Mouse (Mus musculus): ENCODE measurements around the gene Hras. TPM values are rescaled to one million over a fixed set of nuclear protein-coding genes. Genes with fewer than 3 reads are reported as not detected.
A peak's percentile ranks its signal among the peaks of the same experiment; 100 is the strongest.

The Hras gene
- polyA plus RNA-seq, 1 experiment from 2014 or later = 93.4 TPM

DNA sequence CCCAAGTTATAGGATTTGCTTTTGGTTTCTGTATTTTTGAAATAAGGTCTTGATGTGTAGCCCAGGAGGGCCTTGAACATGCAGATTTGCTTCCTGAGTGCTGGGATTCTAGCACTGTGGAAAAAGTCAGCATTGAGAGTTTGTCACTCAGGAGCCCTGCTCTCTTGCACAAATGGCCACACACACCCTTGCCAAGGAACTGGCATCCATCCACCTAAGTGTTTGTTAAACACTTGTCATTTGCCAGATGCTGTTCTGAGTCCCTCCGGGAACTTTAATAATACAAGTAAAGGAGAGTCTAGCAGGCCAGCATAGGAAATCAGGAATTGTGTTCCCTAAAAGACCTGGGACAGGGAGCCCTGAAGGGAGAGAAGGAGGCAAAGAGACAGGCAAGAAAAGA, 24.5 kb downstream of the Hras start:
- no peak for ATAC-seq (ENCODE audit: low FRiP score, low read depth)
- no peaks in the 10 kb centered on the region for H3K9me3 ChIP-seq
- H3K27ac ChIP-seq (replicated peaks) = no peak overlapping the region
- H3K27me3 ChIP-seq = no peaks in the 10 kb centered on the region
- no peak overlapping the region for H3K4me2 ChIP-seq (replicated peaks)
- no peak overlapping the region for H3K9ac ChIP-seq (replicated peaks)
- WGBS = 92% methylated on average over 1 of the region's 1 CpGs
- H3K4me1 ChIP-seq = peaks cover 22% of the 10 kb centered on the region
- no peak overlapping the region for H3K4me3 ChIP-seq
- H3K36me3 ChIP-seq = 0 out of 2 replicates have a peak, but pooled peaks cover 3% of the 10 kb centered on the region

DNA sequence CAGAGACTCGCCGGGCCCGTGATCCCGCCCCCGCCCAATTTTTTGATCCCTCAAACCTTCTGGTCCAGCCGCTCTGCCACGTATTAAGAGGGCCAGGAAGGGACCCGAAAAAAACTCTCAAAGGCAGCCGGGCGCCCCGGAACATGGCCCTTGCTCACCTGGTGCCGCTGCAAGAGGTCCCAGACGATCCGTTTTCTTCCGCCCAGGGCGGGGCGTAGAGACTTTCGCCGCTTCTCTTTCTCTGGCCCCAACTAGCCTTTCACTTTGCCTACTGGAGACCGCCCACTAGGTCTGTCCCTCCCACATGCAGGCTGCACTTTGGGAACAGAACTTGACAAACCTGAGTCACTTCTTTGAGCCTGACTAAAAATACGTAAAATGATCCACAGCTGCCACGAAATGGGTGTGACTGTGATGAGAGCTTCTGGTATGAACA, 25.3 kb downstream of the Hras start:
- Histone ChIP-seq H3K36me3 (peaks cover 11% of the 10 kb centered on the region; the same call in 1 of the 2 replicates), H3K27ac (replicated peaks) (no peak overlapping the region), H3K4me1 (peaks cover 22% of the 10 kb centered on the region), H3K9ac (replicated peaks) (peak overlapping the region; percentile 35), H3K27me3 (no peaks in the 10 kb centered on the region), H3K4me3 (peak overlapping the region; percentile 19), H3K4me2 (replicated peaks) (peak overlapping the region; percentile 48), H3K9me3 (no peaks in the 10 kb centered on the region)
- no peak for ATAC-seq (ENCODE audit: low FRiP score, low read depth)
- 3% methylated on average over 22 of the region's 22 CpGs for WGBS

DNA sequence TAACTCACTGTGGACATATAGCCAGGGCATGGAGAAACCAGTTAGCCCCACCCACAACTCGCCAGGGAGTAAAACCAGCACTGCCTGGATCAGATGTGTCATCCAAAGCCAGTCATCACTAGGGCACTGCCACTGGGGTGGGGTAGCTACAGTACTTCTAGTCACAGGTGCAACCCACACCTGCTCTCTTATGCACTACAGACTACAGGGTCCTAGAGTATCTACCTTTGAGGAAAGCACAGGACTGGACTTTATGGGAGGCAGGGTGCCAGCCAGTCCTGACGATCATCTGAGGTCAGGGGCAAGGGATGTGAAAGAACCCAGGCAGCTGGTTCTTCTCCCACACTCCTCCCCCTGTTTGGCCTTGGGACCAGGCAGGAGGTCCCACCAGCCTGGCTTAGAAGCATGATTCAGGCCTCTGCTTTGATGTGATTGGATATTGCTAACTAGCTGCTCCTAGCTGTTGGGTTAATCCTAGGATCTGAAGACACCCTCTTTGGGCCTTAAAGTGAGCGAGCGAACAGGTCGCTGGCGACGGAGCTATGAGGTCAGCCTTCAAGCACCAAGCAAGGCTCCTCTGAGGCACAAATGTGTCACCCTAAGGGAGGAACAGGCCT, 25.8 kb downstream of the Hras start:
- Histone ChIP-seq H3K27ac (replicated peaks) (no peak overlapping the region), H3K4me2 (replicated peaks) (peak overlapping the region; percentile 48), H3K4me3 (peak overlapping the region; percentile 19), H3K4me1 (peaks cover 17% of the 10 kb centered on the region), H3K27me3 (no peaks in the 10 kb centered on the region), H3K36me3 (peaks cover 16% of the 10 kb centered on the region; the same call in 1 of the 2 replicates), H3K9ac (replicated peaks) (peak overlapping the region; percentile 35), H3K9me3 (no peaks in the 10 kb centered on the region)
- ATAC-seq (ENCODE audit: low FRiP score, low read depth) = no peak
- WGBS = 18% methylated on average over 7 of the region's 7 CpGs

DNA sequence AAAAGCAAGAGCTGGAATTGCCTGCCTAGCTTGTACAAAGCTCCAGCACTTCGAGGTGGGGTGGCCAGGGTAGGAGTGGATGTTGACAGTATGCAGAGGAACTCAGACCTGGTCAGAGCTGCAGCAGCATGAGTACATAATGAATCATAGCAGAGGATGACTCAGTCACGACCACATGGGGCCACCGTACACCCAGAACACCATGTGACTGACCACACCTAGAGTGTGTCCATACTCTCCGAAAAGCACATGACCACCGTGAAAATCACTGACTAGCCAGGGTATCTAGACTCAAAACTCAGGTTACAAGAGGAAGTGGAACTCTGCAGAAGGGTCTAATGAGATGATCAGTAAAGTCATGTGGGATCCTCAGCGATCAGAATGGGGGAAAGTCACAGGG, 29.0 kb downstream of the Hras start:
- WGBS = 90% methylated on average over 6 of the region's 6 CpGs
- ATAC-seq (ENCODE audit: low FRiP score, low read depth) = no peak

DNA sequence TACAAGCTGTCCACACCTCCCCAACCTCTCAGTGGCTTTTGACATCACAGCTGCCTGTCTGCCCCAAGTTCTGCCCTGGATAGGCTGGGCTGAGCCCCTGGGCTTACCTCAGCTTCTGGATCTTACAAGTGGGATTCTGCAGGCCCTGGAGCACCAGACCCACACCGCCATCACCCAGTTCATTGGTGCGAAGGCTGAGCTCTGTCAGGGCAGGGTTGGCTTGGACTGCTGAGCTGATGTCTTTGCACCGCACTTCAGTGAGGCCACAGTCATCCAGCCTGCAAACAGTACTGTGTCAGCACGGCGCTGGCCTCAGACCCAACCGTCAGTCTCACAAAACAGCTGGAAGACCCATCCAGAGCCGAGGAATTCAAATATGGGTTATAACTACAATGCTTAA, 29.4 kb downstream of the Hras start:
- 96% methylated on average over 7 of the region's 7 CpGs for WGBS
- Histone ChIP-seq H3K27me3 (no peaks in the 10 kb centered on the region), H3K9me3 (no peaks in the 10 kb centered on the region), H3K9ac (replicated peaks) (no peak overlapping the region), H3K27ac (replicated peaks) (no peak overlapping the region), H3K4me2 (replicated peaks) (no peak overlapping the region), H3K4me3 (no peak overlapping the region), H3K36me3 (peaks cover 41% of the 10 kb centered on the region), H3K4me1 (peaks cover 14% of the 10 kb centered on the region)
- ATAC-seq (ENCODE audit: low FRiP score, low read depth) = no peak

More for the DNA sequence above, 29.0 kb downstream of the Hras start:
- H3K4me1 ChIP-seq = peaks cover 14% of the 10 kb centered on the region
- no peak overlapping the region for H3K4me3 ChIP-seq
- H3K9me3 ChIP-seq = no peaks in the 10 kb centered on the region
- no peak overlapping the region for H3K4me2 ChIP-seq (replicated peaks)
- no peak overlapping the region for H3K27ac ChIP-seq (replicated peaks)
- peaks cover 37% of the 10 kb centered on the region for H3K36me3 ChIP-seq
- H3K9ac ChIP-seq (replicated peaks) = no peak overlapping the region
- H3K27me3 ChIP-seq = no peaks in the 10 kb centered on the region

DNA sequence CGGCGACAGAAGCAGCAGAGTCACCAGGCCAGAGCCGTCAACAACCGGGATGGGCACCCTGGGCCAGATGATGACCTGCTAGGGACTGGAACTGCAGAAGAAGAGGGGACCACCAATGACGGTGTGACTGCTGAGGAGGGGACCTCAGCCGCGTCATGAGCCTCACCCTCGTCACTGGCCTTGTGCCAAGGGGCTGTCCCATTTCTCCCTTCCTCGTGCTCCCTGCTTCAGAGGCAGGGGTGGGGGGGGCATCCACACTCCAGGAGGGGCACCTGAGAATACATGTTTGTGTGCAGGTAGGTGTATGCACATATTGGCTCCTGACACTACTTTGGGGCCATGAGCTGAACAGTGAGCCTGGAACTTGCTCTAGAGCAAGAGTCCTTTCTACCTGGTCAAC, 38.4 kb downstream of the Hras start:
- no peak overlapping the region for H3K4me3 ChIP-seq
- no peak overlapping the region for H3K4me2 ChIP-seq (replicated peaks)
- no peaks in the 10 kb centered on the region for H3K4me1 ChIP-seq
- no peaks in the 10 kb centered on the region for H3K27me3 ChIP-seq
- WGBS = 89% methylated on average over 9 of the region's 9 CpGs
- ATAC-seq (ENCODE audit: low FRiP score, low read depth) = no peak
- no peak overlapping the region for H3K9ac ChIP-seq (replicated peaks)
- H3K27ac ChIP-seq (replicated peaks) = no peak overlapping the region
- H3K9me3 ChIP-seq = no peaks in the 10 kb centered on the region
- H3K36me3 ChIP-seq = peaks cover 75% of the 10 kb centered on the region

DNA sequence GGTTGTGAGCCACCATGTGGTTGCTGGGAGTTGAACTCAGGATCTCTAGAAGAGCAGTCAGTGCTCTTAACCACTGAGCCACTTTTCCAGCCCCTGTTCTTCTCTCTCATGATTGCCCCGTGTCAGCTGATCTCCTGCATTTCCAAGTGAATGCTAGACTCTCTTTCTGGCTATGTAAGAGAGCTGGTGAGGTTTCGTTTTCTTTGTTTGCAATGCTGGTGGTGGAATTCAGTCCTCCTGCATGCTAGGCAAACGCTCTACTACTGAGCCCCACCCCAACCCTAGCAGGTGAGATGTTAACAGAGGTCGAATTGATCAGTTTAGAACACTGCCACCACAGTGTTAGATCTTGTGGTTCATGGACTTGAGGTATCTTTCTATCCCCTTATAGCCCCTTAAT, 45.2 kb downstream of the Hras start:
- Histone ChIP-seq H3K4me2 (replicated peaks) (no peak overlapping the region), H3K4me3 (no peak overlapping the region), H3K27me3 (no peaks in the 10 kb centered on the region), H3K9ac (replicated peaks) (no peak overlapping the region), H3K9me3 (no peaks in the 10 kb centered on the region), H3K36me3 (peaks cover 53% of the 10 kb centered on the region), H3K27ac (replicated peaks) (no peak overlapping the region), H3K4me1 (no peaks in the 10 kb centered on the region)
- no peak for ATAC-seq (ENCODE audit: low FRiP score, low read depth)
- 80% methylated on average over 4 of the region's 4 CpGs for WGBS

DNA sequence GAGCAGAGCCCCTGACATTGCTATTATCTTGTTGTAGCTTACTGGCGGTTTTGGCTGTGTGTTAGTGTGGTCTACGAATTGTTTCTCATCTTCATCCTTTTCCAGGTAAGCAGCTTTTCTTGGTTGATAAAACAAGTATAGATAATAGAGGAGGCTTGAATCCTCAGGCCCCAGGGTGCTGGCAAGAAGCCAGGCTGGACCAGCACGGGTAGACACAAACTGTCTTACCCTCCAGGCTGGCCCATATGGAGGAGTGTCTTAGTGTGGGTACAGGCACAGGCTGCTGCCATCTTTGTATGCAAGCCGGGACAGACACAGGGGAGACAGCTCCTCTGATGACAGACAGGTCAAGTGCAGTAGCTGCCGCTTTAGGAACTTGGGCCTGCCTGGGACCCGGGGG, 46.8 kb downstream of the Hras start:
- WGBS = 86% methylated on average over 6 of the region's 6 CpGs
- Histone ChIP-seq H3K9ac (replicated peaks) (no peak overlapping the region; the same call in 1 of the 2 replicates), H3K36me3 (peaks cover 48% of the 10 kb centered on the region), H3K4me1 (no peaks in the 10 kb centered on the region), H3K27me3 (no peaks in the 10 kb centered on the region), H3K9me3 (no peaks in the 10 kb centered on the region), H3K4me3 (no peak overlapping the region), H3K4me2 (replicated peaks) (no peak overlapping the region), H3K27ac (replicated peaks) (no peak overlapping the region)
- ATAC-seq (ENCODE audit: low FRiP score, low read depth) = no peak

DNA sequence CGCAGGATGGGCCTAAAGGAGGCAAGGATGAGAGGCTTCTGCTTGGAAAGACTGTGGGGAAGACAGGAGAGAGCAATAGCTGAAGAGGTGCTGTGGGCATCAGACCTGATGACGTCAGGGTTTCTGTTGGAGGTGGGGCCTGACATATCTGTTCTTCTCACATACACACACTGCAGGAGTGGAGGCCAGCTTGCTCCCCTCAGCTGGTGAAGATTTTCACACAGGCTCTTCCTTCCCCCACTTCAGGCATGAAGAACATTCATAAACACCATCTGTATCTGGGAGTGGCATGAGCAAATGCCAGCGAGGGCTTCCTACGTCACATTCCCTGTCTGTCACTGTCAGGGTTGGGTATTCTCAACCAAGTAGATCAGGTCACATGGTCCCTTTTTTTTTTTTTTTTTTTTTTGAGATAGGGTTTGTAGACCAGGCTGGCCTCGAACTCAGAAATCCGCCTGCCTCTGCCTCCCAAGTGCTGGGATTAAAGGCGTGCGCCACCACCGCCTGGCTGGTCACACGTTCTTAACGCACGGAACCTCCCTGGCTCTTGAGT, 47.7 kb downstream of the Hras start:
- Histone ChIP-seq H3K36me3 (peaks cover 39% of the 10 kb centered on the region), H3K4me3 (no peak overlapping the region), H3K9ac (replicated peaks) (no peak overlapping the region), H3K4me1 (no peaks in the 10 kb centered on the region), H3K4me2 (replicated peaks) (no peak overlapping the region), H3K27ac (replicated peaks) (no peak overlapping the region), H3K27me3 (no peaks in the 10 kb centered on the region), H3K9me3 (no peaks in the 10 kb centered on the region)
- no peak for ATAC-seq (ENCODE audit: low FRiP score, low read depth)
- WGBS = 96% methylated on average over 12 of the region's 12 CpGs

DNA sequence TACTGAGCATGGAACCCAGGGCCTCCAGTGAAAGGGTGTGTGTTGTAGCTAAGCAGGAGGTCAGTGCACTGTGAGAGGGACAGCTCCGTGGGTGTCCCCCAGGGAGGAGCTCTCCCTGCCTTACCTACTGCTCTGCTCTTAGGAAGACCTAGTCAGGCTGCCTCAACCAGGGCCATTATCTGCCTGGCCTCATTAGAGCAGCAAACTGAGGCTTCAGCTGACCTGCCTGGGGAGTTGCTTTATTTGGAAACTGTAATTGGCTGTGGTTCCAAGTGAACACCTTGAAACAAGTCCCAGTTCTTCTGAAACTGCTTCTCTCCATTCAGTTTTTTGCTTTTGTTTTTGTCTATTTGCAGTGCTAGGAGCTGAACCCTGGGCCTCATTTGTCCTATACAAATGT, 48.4 kb downstream of the Hras start:
- Histone ChIP-seq H3K4me2 (replicated peaks) (no peak overlapping the region), H3K27ac (replicated peaks) (no peak overlapping the region), H3K9me3 (no peaks in the 10 kb centered on the region), H3K27me3 (no peaks in the 10 kb centered on the region), H3K4me3 (no peak overlapping the region), H3K36me3 (peaks cover 34% of the 10 kb centered on the region), H3K4me1 (no peaks in the 10 kb centered on the region), H3K9ac (replicated peaks) (no peak overlapping the region)
- ATAC-seq (ENCODE audit: low FRiP score, low read depth) = no peak
- 71% methylated on average over 1 of the region's 1 CpGs for WGBS

DNA sequence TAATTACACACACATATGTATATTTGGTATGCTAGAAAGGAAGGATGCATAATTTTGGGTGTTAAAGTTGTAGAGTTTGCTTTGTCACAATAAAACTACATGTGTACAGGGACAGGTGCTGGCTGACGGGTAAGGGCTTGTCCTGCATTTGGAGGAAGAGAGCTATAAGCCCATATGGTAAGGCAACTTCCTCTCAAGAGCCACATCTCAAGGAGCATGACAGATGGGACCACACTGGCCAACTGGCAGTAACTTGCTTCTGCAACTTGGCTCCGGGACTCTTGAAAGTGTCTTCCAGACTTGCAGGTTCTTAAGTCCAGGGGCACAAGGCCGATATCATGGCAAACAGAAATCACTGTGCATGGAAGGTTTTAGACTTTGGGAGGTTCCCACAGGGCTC, 49.2 kb downstream of the Hras start:
- H3K4me1 ChIP-seq = no peaks in the 10 kb centered on the region
- no peaks in the 10 kb centered on the region for H3K9me3 ChIP-seq
- H3K27me3 ChIP-seq = no peaks in the 10 kb centered on the region
- peaks cover 34% of the 10 kb centered on the region for H3K36me3 ChIP-seq
- no peak overlapping the region for H3K9ac ChIP-seq (replicated peaks)
- no peak for ATAC-seq (ENCODE audit: low FRiP score, low read depth)
- no peak overlapping the region for H3K4me3 ChIP-seq
- 93% methylated on average over 3 of the region's 3 CpGs for WGBS
- no peak overlapping the region for H3K27ac ChIP-seq (replicated peaks)
- H3K4me2 ChIP-seq (replicated peaks) = no peak overlapping the region

DNA sequence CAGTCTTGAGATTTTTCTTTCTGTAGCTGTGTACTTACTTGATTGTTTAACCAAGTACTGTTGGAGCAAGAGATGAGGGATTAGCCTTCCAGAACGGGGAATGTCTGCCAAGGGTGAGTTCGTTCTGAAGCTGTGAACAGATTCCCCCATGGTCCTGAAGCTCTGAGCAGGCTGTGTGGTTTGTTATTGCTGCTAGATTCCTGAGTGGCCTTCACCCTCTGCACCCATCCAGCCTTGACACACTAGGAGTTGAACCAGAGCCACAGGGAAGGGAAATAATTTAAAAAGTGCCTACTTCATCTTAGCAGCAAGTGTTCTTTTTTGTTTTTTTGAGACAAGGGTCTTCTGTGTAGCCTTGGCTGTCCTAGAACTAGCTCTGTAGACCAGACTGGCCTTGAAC, 49.9 kb downstream of the Hras start:
- no peak overlapping the region for H3K9ac ChIP-seq (replicated peaks)
- no peak overlapping the region for H3K4me2 ChIP-seq (replicated peaks)
- 83% methylated on average over 2 of the region's 2 CpGs for WGBS
- H3K9me3 ChIP-seq = no peaks in the 10 kb centered on the region
- H3K27me3 ChIP-seq = no peaks in the 10 kb centered on the region
- no peak for ATAC-seq (ENCODE audit: low FRiP score, low read depth)
- no peak overlapping the region for H3K4me3 ChIP-seq
- H3K36me3 ChIP-seq = peaks cover 34% of the 10 kb centered on the region
- H3K27ac ChIP-seq (replicated peaks) = no peak overlapping the region
- no peaks in the 10 kb centered on the region for H3K4me1 ChIP-seq

DNA sequence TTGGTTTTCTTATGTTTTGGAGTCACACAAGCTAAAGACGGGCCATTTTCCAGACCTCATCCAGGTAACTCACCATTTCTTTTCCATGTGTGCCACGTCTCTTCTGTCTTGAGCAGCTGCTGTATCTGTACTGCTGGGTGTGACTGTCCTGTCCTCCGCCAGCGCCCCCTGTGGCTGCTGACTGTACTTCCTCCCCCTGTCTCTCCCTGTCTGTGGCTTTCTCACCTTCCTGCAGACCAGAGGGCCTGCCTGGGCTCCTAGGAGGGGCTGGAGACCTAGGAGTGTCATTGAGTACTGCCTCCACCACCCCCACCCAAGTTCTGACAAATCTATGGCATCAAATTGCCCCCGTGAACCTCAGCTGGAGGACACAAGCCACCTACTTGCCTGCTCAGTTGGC, 50.7 kb downstream of the Hras start:
- no peaks in the 10 kb centered on the region for H3K9me3 ChIP-seq
- no peak overlapping the region for H3K9ac ChIP-seq (replicated peaks)
- H3K4me1 ChIP-seq = no peaks in the 10 kb centered on the region
- no peak for ATAC-seq (ENCODE audit: low FRiP score, low read depth)
- 54% methylated on average over 5 of the region's 5 CpGs for WGBS
- no peak overlapping the region for H3K4me2 ChIP-seq (replicated peaks)
- H3K27me3 ChIP-seq = no peaks in the 10 kb centered on the region
- no peak overlapping the region for H3K4me3 ChIP-seq
- H3K27ac ChIP-seq (replicated peaks) = no peak overlapping the region
- peaks cover 41% of the 10 kb centered on the region for H3K36me3 ChIP-seq

All from midbrain, embryonic 12.5 days (tissue).